Mouse (Mus musculus) liver (tissue): ENCODE measurements around the gene Exoc3l2.
A peak's percentile ranks its signal among the peaks of the same experiment; 100 is the strongest.

ENCODE experiments used
- DNase-seq: peaks from one replicate; pipeline ENCODE4 v3.0.0-alpha.2; 2020; ENCODE audit warnings: mixed read lengths

Exoc3l2 gene

DNA sequence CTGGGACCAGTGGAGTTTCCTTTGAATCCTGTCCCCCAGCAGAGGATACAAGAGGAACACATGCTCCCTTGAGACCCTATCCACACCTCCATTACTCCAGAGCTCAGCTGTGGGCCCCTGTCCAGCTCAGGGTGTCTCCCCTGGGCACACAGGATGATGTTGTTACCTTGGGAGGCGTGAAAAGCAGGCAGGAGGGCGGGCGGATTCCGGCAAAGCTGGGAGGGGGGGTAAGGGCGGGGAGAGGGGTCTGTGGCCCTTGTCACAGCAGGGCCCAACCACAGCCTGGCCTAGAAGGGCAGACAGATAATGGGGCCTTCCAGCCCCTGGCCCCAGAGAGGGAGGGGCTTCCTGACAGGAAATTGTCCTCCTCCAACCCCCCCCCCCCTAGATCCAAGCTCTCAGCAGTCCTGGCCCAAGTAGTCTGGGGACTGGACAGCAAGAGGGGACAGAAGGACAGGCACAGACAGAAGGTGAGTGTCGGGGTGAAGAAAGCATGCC is at the start of gene Exoc3l2:
Exoc3l2 (plus strand) TSS at position 448 of the 498 bp plus-strand sequence.
- DNase-seq = peak; percentile 46

DNA sequence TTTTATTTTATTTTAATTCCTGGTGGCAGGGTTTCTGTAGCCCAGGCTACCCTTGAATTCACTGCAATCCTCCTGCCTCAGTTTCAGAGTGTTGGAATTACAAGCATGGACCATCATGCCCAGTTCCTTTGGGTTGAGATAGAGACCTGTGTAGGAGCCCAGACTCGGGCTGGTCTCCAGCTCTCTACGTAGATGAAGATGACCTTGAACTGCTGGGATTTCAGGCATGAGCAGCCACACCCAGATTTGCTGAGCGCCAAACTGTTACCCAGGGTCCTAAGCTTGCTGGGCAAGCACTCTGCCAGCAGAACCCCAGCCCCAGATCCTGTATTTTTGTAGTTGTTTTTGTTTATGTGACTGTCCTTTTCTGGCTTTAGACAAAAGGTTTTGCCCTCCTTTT is 49.6 kb upstream of the Exoc3l2 start:
- no peak for DNase-seq

DNA sequence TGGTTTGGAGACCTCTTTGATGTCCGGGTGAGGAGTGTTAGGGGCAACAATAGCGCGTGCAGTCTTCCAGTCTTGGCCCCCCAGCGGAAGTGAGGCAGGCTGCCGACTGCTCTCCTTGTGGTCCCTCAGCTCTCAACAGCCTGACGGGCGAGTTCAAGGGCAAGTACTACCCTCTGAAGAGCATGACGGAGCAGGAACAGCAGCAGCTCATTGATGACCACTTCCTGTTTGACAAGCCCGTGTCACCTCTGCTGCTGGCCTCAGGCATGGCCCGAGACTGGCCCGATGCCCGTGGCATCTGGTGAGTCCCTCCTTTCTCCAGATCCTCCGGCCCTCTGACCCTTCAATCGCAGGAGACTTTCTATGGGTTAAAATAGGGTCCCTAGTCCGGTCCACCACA is 46.5 kb upstream of the Exoc3l2 start:
- no peak for DNase-seq

DNA sequence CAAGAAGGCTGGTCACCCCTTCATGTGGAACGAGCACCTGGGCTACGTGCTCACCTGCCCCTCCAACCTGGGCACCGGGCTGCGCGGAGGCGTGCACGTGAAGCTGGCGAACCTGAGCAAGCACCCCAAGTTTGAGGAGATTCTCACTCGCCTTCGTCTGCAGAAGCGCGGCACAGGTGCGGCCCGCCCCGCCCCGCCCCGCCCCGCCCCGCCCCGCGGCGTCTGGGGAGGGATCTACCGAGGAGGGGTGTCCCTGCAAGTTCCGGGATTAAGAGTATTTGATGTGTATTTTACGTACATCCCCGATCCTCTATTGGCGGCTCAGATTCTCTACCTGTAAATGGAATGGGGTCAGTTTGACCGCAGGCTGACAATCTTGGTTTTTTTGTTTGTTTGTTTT is 43.0 kb upstream of the Exoc3l2 start:
- no peak for DNase-seq

DNA sequence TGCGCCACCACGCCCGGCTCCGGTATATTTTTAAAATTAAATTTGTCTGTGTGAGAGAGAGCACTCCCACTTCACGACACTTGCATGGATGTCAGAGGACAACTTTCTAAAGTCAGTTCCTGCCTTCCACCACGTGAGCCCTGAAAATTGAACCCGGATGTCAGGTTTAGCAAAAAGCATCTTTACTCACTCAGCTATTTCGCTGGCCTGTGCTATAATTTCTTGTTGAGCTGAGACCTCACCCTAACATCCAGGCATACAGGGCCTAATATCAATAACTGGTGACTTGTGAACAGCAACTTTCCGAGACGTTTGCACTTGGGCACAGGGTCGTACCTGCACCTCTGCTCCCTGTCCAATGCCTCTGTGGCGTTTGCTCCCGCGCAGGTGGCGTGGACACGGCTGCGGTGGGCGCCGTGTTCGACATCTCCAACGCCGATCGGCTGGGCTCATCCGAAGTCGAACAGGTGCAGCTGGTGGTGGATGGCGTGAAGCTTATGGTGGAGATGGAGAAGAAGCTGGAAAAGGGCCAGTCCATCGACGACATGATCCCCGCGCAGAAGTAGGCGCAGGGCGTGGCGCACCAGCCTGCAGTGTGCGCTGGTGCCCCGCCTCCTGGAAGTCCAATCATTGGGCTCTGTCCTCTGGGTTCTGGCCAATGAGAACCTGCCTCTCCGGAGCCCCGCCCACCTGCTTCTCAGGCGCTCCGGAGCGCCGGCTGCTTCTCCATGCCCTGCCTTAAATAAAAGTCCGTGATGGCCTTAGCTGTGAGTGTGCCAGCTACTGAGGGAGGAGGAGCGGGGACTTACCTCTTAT is 42.1 kb upstream of the Exoc3l2 start:
- peak; percentile 88 for DNase-seq

DNA sequence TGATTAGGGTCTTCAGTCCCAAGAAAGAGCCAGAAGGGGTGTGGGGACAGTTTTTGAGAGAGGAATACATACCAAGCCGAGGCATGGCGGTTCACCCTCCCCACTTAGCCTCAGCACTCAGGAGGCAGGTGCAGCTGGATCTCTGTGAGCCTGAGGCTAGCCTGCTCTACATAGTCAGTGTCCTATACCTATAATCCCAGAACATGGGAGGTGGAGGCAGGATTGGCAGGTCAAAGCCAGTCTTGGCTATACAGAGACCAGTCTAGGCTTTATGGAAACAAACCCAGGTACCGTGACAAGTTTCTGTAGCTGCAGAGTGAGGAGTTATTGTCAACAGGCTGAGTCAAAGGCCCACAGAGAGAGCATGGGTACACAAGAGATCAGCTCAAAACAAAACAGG is 40.0 kb upstream of the Exoc3l2 start:
- DNase-seq = no peak

DNA sequence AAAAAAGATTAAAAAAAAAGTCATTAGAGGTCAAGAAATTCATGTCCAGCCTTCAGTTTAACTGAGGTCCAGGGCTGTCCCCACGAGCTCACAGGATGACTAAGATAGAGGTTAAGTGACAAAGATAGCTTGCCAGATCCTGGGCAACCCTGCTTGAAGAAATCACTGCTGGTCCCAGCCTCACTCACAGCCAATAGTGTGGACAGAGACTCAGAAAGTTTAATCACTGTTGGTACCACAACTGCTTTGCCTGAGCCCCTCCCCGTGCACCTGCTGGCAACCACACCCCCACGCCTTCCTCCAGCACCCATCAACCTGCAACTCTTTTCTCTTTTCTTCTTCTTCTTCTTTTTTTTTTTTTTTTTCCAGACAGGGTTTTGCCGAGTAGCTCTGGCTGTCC is 39.1 kb upstream of the Exoc3l2 start:
- DNase-seq = no peak

DNA sequence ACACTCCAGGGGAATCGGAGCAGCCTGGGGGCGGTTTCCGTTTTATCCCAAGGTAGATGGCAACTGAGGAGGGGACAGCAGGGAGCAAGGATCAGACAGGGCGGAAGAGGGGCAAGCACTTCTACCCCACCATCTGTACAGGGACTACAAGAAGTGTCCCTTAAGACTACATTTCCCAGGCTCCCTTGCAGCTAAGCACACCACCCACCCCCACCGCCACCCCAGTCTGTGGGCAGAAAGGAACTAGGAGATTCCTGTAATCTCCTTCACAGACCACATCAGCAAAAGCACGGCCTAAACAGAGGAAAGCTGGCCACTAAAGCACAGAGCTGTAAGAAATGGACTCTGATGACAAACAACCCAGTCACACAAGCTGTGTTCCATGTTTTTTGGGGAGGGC is 36.8 kb upstream of the Exoc3l2 start:
- no peak for DNase-seq

DNA sequence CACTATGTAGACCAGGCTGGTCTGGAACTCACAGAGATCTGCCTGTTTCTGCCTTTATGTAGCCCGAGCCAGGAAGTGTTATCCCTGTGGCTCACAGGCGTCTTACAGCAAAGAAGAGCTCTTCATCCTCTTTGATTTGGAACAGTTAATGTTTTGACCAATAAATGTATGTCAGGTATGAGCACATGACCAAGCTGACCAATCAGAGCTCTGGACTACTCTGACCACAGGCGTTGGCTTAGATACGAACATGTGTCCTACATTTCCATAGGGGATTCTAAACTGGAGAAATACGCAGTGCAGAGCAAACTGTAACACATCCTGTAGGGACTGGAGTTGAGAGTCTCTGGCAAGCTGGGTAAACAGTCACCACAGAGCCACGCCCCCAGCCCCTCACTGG is 36.2 kb upstream of the Exoc3l2 start:
- no peak for DNase-seq

DNA sequence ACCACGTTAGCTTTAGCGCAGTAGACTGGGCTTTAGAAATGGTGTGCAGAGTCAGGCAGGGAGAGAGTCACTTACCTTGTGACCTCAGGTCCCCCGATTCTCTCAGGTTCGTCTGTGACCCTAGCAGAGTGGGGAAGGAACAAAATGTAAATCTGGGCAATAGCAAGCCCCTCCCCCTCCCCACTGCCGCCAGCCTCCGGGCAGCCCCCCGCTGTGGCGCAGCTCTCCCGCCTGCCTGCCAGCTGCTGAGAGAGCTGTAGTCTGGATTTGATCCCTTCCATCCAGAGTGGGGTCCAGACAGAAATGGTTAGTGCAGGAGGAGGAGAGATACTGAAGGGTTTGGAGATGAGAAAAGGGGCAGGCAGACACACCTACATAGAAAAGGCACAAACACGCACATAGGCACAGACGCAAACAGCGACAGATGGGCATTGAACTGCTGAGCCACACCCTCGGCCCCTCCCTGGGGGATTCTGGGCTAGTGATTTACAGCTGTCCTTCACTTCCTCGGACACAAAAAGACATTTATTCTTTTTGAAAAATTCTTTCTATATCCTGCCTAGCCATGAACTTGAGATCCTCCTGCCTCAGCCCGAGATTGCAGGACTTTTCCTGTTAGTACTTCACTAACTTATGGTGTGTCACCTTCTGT is 35.0 kb upstream of the Exoc3l2 start:
- no peak for DNase-seq

DNA sequence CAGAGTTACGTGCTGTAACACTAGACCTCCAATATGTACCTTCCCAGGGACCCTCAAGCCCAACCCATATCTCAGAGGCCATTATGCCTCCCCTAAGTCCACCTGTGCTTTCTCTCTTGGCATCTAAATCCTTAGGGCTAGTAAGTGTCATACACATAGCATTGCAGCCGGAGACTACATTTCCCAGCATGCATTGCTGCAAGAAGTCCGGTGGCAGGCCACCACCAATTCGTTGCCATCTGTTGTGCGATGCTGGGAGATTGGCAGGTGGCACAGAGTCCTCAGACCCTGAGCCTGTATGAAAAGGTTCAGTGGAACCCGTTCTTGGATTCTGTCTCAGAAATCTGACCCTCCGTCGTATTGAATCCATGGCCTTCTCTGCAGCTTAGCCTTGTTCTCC is 33.4 kb upstream of the Exoc3l2 start:
- no peak for DNase-seq

DNA sequence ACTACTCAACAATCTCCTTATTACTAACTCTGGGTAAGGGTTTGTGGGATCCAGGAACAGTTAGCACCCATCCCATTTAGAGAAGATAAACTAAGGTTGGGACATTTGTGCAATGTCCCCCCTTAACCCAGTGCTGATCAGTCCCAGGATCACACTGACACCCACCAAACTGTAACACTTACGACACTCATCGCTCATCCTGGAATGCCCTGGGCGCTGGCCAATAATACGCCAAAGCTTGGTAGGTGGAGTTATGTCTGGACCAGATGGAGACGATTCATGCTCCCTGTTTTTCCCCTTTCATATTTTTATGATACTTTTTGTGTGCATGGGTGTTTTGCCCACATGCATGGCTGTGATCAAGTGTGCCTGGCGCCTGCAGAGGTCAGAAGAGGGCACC is 32.7 kb upstream of the Exoc3l2 start:
- no peak for DNase-seq

DNA sequence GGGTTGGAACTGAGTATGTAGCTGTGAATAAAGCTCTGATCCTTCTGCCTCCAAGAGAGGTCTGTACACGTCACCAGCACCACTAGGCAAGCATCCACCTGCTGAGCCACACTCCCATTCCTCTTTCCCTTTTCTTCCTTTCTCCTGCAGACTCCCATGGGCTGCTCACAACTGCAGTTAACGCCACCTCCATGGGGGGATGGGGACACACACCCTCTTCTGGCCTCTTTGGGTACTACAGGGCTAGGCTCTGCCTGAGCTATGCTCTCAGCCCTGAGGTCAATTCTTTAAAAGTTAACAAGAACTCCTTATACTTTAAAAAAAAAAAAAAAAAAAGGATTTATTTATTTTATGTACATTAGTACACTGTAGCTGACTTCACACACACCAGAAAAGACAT is 30.7 kb upstream of the Exoc3l2 start:
- DNase-seq = no peak

DNA sequence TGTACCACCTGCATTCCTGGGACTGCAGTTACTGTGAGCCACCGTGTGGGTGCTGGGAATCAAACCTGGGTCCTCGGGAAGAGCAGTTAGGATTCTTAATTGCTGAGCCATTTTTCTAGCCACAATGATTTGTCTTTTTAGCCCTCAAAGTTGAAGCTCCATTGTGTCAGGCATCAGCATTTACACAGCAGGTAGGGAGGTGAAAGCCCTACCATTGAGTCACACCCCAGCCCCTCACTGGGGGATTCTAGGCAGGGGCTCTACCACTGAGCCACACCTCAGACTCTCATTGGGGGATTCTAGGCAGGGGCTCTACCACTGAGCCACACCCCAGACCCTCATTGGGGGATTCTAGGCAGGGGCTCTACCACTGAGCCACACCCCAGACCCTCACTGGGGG is 26.9 kb upstream of the Exoc3l2 start:
- DNase-seq = no peak

DNA sequence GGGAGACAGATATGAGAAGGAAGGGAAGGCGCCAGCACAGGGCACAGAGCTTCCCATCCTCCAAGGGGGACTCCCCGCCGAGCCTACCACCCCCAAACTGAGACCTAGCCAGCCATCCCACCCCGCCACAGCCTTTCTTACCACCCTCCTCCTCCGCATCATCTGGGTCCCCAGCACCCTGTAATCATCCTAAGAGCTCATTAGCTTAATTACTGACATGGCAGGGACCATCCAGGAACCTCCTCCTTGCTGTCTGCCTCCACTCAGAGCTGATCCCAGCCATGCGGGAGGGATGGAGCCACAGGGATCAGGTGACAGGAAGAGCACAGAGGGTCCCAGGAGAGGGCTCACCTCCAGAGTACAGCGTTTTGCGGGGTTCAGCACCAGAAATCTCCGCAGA is 26.1 kb upstream of the Exoc3l2 start:
- no peak for DNase-seq

DNA sequence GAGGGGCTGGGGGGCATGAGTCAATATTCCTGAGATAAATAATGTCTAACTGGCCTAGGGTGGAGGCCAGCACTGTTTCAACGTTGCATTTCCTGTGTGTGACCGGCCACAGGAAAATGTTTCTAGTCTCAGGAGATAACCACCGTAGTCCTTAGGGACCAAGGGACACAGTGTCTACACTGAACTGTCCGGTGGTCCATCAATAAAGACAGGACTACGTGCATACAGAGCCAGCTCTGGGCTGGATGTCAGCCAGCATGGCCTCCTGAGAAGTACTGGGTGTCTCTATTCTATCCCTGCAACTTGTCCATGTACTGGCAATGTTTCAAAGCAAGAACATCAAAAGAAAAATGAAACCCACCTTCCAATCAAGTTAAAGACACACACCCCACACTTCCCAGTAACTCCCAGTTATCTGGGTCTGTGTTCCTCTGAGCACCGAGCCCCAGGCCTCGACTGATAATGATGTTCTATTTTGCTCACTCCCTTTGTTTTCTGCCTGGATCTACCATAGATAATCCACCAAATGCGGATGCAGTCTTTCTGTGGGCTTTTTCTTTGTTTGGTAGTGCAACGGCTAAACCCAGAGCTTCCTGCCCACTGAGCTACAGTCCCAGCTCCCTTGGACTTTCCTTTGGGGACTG is 21.6 kb upstream of the Exoc3l2 start:
- DNase-seq = no peak

DNA sequence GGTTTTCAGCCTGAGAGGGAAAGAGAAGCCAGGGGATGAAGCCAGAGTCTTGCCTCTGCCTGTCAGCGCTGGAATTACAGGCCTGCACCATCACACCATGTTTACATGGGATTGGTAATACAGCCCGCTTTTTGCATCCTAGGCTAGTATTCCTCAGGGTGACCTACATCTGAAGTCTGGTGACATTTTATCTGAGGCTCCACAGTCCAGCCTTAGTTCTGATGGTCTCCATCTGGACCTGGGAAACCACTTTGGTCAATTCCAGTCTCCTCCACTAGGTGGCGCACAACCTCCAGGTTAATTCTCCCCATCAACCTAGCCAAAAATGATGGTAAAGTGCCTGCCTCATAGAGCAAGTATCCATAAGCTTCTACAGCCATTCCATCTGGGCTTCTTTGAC is 19.8 kb upstream of the Exoc3l2 start:
- peak; percentile 75 for DNase-seq

DNA sequence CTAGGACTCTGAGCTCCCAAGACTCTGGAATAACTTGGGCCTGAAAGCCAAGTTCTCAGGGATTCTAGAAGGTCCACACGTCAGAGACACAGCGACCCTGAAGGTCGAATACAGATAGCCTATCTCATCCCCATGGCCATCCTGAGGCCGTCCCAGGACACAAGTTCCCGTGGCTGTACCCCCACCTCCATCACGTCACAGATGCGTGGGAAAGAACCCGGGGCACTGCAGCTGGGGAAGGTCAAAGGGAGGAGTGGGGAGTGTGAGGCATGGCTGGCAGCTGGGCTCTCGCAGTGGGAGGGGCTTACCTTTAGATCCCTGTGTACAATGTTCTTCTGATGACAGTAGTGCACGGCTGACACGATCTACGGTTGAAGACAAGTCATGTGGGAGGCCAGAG is 18.3 kb upstream of the Exoc3l2 start:
- no peak for DNase-seq

DNA sequence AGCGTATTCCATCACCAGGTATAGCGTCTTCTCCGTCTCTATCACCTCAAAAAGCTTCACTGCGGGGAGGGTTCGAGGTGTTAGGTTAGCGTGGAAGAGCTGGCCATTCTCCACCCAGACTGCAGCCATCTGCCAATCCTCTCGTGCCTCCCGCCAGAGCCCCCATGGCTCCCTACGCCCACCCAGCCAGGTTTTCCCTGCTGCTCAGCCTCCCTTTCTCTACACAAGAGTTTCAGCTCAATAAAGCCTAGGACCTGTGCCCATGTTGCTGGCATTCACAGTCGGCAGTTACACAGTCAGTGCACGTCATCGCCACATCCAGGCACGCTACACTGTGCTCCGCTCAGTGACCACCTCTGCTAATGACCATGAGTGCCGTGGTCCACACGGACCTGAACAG is 15.4 kb upstream of the Exoc3l2 start:
- DNase-seq = no peak

DNA sequence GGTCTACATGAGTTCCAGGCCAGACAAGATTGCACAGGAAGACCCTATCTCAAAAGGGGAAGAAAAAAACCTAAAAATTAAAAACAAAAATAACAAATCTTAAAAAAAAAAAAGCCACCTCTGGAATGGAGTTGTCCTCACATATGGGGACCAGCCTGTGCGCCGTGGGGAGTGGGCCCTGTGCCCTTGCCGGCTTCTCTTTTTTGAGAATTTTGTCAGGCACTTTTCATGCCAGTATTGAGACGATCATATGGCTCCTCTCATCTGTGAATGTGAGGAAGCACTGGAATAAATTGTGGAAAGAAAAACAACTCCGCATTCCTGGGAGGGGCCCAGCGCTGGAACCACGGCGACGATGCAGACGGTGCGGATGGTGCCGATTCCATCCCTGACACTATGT is 14.0 kb upstream of the Exoc3l2 start:
- no peak for DNase-seq

DNA sequence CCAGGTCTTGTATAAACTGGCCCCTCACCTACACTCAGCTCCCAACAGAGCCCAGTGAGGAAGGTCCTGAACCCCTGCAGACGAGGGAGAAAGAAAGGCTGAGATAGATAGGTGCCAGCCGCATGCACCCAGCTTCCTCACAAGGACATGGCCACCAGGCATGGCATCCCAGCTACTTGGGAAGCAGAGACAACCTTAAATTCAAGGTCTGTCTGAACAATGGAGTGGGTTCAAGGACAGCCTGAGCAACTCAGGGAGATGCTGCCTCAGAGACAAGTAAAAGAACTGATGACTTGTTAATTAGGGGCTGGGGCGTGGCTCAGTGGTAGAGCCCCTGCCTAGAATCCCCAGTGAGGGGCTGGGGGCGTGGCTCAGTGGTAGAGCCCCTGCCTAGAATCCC is 7.9 kb upstream of the Exoc3l2 start:
- no peak for DNase-seq

DNA sequence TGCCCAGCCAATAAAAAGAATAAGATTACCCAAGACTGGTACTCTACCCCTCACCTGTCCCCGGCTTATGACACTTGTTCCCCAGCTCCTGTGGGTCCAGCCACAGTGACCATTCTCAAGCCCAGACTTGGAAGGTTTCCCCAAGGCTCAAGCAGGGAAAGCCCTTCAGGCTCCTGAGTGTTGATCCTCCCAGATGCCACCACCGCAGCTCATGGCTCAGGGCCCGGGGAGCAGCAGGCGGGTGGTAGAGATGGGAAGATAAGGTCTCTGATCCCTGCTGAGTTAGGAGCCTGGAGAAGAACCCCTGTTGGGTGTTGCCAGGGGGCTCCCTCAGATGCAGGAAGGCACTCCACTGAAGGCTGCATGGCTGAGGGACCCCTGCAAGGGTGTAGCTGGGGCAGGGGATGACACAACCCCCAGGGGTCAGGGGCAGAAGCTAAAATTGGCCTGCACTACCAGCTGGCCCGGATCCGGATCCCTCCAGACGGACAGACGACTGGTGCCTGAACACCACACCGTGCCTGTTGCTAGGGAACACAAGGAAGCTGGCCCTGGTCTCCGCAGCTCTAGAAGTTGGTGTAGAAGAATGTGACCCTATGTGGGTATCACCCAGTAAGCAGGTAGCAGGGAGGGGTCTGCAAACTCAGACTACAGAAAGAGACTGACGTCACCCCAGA is 7.2 kb upstream of the Exoc3l2 start:
- DNase-seq = no peak

DNA sequence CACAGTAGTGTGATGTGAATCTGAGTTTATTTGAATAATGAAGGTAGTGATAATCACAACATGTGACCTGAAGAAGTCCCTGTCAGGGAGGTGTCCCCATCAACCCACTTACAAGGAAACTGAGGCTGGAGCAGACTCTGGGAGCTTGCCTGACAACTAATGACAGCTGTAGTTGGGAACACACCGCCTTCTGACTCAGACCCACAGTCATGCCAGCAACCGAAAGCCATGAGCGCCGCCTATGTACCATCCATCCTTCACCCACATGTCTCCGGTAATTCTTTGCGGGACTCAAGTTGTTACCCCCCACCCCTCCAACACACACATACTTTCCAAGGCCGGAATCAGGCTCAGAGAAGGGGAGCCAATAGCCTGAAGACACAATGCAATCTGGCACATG is 6.5 kb upstream of the Exoc3l2 start:
- no peak for DNase-seq
